Mouse (Mus musculus) megakaryocyte, embryonic 14.5 days (primary cell): Measurements from ENCODE around the gene Ech1. TPM values are rescaled to one million over a fixed set of nuclear protein-coding genes. Genes with fewer than 3 reads are reported as not detected.

Experiments
- H3K27me3 ChIP-seq: replicated peaks from 2 replicates; pipeline ENCODE3; 2012; ENCODE audit warnings: inconsistent platforms
- H3K36me3 ChIP-seq: replicated peaks from 2 replicates; pipeline ENCODE3; 2012; ENCODE audit warnings: low read length, inconsistent platforms, mixed read lengths
- H3K4me1 ChIP-seq: 2 replicates; pipeline ENCODE4 v1.6.1; 2012; ENCODE audit warnings: inconsistent platforms
- H3K4me3 ChIP-seq: replicated peaks from 2 replicates; pipeline ENCODE3; 2012; ENCODE audit warnings: moderate library complexity, mild to moderate bottlenecking, inconsistent platforms
- H3K9me3 ChIP-seq: 2 replicates; pipeline ENCODE4 v1.6.1; 2012; ENCODE audit warnings: inconsistent platforms
- FLI1 ChIP-seq: IDR thresholded peaks from 2 replicates; pipeline ENCODE4 v1.6.1; 2012; ENCODE audit warnings: low read length, inconsistent platforms, mixed read lengths
- GATA1 ChIP-seq: IDR thresholded peaks from 3 replicates; pipeline ENCODE4 v1.6.1; 2012; ENCODE audit warnings: mixed read lengths, low read length, inconsistent platforms, borderline replicate concordance
- polyA plus RNA-seq: library from polyadenylated mRNA; stranded (reverse); fragments of >175 nt; gene quantifications from 2 replicates; pipeline ENCODE4 v1.2.3, GENCODE M21; 2012; ENCODE audit warnings: low replicate concordance; ENCODE audit not compliant: insufficient read depth

Gene Ech1
- polyA plus RNA-seq, 1 experiment: 64.8 TPM

DNA sequence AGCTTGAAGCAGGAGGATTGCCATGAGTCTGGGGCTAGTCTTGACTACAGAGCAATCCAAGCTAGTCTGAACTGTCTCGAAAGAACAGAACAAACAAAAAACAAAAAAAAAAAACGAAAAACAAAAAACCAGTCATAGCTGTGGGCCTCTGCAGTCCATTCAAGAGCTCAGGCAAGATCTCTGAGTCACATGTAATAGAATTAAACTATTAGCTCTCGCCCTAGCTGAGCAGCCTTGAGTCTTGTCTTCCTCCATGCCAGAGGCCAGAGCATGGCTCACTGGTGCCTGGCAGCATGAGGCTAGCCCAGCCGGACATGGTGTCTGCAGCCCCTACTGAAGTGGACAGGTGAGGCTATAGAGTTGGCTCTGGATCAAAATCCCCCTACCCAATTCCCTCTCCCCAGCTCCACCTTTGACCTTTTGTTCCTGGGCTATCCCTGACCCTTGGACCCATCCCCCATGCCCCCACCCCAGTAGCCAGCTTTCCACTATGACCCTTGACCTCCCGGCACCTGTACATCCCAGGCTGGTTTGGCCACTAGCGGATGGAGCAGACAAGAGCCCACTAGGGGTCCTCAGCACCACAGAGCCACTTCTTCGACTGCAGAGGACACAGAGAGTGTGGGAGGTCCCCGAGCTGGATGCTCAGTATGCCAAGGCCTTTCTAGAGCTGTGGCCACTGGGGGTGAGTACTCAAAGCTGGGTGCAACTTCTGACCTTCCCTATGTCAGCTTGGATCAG is 34.8 kb upstream of the Ech1 start:
- Histone ChIP-seq H3K4me3 (no peak overlapping the region), H3K4me1 (peaks cover 62% of the 10 kb centered on the region), H3K36me3 (peaks cover 45% of the 10 kb centered on the region), H3K27me3 (no peaks in the 10 kb centered on the region), H3K9me3 (no peaks in the 10 kb centered on the region)
- no peak for TF ChIP-seq FLI1
- TF ChIP-seq GATA1: no peak

DNA sequence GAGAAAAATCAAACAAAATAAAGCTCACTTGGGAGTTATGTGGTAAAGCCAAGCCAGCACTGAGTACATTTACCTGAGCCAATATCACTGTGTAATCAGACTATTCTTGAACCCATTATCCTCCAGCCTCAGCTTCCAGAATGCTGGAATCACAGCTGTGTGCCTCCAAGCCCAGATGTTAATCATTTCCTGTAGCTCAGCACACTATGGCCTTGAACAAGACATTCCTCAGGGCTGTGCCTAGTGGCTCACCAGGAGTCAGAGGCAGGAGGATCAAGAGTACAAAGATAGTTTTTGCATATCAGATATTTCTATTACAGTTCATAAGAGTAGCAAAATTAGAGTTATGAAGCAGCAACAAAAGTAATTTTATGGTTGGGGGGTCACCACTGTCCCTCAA is 33.3 kb upstream of the Ech1 start:
- no peaks in the 10 kb centered on the region for H3K9me3 ChIP-seq
- no peak overlapping the region for H3K4me3 ChIP-seq
- no peaks in the 10 kb centered on the region for H3K27me3 ChIP-seq
- H3K4me1 ChIP-seq: peaks cover 72% of the 10 kb centered on the region
- TF ChIP-seq FLI1: no peak
- no peak for TF ChIP-seq GATA1
- peaks cover 33% of the 10 kb centered on the region for H3K36me3 ChIP-seq

GRCm38 (mm10) chr7:28792391-28793185 is 32.4 kb upstream of the Ech1 start:
- H3K4me3 ChIP-seq: no peak overlapping the region
- H3K36me3 ChIP-seq: peaks cover 25% of the 10 kb centered on the region
- TF ChIP-seq GATA1: no peak
- no peak for TF ChIP-seq FLI1
- no peaks in the 10 kb centered on the region for H3K27me3 ChIP-seq
- no peaks in the 10 kb centered on the region for H3K9me3 ChIP-seq
- H3K4me1 ChIP-seq: peaks cover 78% of the 10 kb centered on the region

GRCm38 (mm10) chr7:28793834-28794233 is 31.2 kb upstream of the Ech1 start:
- peaks cover 78% of the 10 kb centered on the region for H3K4me1 ChIP-seq

DNA sequence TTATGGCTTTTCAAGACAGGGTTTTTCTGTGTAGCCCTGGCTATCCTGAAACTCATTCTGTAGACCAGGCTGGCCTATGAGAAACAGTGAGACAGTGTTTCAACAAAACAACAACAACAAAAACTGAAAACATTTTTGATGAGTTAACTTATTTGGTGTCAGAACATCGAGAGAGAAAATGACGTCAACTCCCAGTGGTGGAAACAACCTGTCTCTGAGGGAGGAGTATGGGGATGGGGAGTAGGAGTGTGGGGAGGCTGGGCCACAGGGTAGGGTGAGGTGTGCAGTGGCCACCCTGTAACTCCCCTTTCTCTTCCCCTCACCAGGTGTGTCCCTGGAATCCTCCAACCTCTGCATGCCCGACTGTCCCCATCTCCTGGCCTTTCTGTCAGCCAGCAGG is 30.5 kb upstream of the Ech1 start:
- Histone ChIP-seq H3K4me1 (peaks cover 79% of the 10 kb centered on the region), H3K36me3 (peaks cover 26% of the 10 kb centered on the region), H3K9me3 (no peaks in the 10 kb centered on the region), H3K4me3 (no peak overlapping the region), H3K27me3 (no peaks in the 10 kb centered on the region)
- TF ChIP-seq FLI1: no peak
- TF ChIP-seq GATA1: no peak

More at GRCm38 (mm10) chr7:28793834-28794233, 31.2 kb upstream of the Ech1 start:
- H3K36me3 ChIP-seq: peaks cover 25% of the 10 kb centered on the region
- H3K4me3 ChIP-seq: no peak overlapping the region
- no peaks in the 10 kb centered on the region for H3K9me3 ChIP-seq
- TF ChIP-seq GATA1: no peak
- no peak for TF ChIP-seq FLI1
- H3K27me3 ChIP-seq: no peaks in the 10 kb centered on the region

DNA sequence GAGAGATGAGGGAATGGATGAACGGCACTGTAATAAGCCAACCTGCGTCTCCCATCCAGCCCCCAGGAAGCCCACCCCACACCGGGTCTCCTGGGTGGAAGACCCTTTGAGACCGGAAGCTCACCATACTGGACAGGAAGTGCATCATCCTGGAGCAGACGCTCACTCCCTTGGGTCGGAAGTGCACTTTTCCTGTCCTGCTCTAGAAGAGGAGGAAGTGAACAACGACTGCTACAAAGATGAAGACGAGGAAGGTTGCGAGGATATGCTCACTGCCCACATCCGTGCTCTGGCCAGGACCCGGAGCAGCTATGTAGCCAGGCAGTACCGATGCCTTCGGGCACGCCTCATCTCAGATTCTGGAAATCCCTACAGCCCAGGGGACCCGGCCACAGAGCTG is 29.2 kb upstream of the Ech1 start:
- Histone ChIP-seq H3K9me3 (no peaks in the 10 kb centered on the region), H3K4me3 (peak overlapping the region; percentile 89), H3K36me3 (peaks cover 31% of the 10 kb centered on the region), H3K4me1 (peaks cover 81% of the 10 kb centered on the region), H3K27me3 (no peaks in the 10 kb centered on the region)
- TF ChIP-seq FLI1 (no peak), GATA1 (no peak)

DNA sequence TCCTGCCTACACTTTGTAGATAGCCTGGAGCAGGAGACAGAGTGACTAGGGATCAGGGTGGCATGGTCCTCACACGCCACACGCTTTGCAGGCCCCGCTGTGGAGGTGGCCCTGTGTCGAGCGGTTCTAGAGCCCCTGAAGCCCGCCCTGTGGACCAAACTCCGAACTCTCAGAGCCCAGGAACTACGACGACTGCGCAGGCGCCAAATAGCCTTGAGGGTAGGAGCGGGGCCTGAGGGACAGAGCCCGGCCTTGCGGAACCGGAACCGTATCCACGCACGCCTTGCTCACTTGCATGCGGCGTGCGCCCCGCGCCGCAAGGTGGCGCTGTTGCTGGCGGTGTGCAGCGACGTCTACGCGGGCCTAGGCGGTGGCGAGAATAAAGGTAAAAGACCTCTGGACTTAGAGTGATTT is 28.4 kb upstream of the Ech1 start:
- Histone ChIP-seq H3K27me3 (no peaks in the 10 kb centered on the region), H3K4me3 (peak overlapping the region; percentile 89), H3K9me3 (no peaks in the 10 kb centered on the region), H3K4me1 (peaks cover 83% of the 10 kb centered on the region), H3K36me3 (peaks cover 31% of the 10 kb centered on the region)
- no peak for TF ChIP-seq FLI1
- TF ChIP-seq GATA1: no peak

DNA sequence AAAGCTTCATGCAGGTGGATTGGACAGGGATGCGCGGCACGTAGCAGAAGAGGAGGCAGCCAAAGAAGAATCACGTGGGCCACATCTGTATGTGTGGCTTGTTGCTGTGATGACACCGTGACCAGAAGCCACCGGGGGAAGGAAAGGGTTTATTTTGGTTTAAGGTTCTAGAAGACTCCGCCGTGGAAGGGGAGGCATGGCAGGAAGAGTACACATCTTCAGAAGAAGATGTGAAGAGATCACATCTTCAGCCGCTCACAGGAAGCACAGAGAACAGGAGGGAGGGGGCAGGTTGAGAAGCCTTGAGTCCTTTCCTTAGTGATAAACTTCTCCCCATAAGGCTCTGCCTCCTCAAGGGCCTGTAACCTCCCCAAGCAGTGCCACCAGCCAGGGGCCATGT is 25.0 kb upstream of the Ech1 start:
- peaks cover 31% of the 10 kb centered on the region for H3K36me3 ChIP-seq
- TF ChIP-seq GATA1: no peak
- no peak for TF ChIP-seq FLI1
- H3K4me1 ChIP-seq: peaks cover 97% of the 10 kb centered on the region
- no peak overlapping the region for H3K4me3 ChIP-seq
- no peaks in the 10 kb centered on the region for H3K27me3 ChIP-seq
- no peaks in the 10 kb centered on the region for H3K9me3 ChIP-seq

DNA sequence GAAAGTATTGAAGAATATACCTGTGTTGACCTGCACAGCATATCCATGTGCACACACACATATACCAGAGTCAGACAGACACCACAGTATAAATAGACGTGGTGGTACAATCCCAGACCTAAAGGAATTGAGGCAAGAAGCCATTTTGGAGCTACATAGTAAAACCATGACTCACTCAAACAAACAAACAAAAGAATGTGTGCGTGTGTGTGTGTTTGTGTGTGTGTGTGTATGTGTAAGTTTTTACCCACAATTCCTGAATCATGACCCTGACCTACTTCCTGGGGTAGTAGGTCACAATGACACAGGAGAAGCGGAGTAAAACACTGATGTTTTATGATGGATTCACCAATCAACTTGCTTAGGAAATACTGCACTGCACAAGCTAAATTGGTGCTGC is 23.6 kb upstream of the Ech1 start:
- Histone ChIP-seq H3K4me3 (no peak overlapping the region), H3K4me1 (peaks cover 96% of the 10 kb centered on the region), H3K9me3 (no peaks in the 10 kb centered on the region), H3K27me3 (no peaks in the 10 kb centered on the region), H3K36me3 (peaks cover 29% of the 10 kb centered on the region)
- TF ChIP-seq GATA1: no peak
- TF ChIP-seq FLI1: no peak
